Mouse (Mus musculus) mesoderm, embryonic 11.5 days (tissue): ENCODE measurements around the gene Epha10.

Experiments
- DNase-seq: peaks from one replicate; pipeline ENCODE4 v3.0.0-alpha.2; 2012; ENCODE audit warnings: low read depth, low spot score

Epha10 gene

DNA sequence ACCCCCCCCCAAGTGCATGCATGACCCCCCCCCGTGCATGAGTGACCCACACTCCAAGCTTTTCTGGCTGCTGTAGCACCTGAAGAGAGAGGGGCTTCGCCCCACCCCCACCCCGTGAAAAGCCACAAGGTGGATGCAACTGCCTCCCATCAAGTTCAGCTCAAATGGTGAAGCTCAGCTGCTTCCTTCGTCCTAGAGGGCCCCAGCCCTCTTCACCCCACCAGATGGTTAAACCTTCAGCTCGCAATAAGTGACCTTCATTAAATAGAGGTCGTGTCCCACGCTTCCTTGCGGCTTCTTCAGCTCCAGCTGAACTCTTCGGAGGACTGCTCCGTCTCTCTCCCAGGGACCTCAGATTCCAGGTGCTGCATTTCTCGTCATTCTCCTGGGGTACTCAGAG lies at the start of gene Epha10:
TSS of gene Epha10 (plus strand) at position 301 of the 400 bp plus-strand sequence.
- DNase-seq = no peak

DNA sequence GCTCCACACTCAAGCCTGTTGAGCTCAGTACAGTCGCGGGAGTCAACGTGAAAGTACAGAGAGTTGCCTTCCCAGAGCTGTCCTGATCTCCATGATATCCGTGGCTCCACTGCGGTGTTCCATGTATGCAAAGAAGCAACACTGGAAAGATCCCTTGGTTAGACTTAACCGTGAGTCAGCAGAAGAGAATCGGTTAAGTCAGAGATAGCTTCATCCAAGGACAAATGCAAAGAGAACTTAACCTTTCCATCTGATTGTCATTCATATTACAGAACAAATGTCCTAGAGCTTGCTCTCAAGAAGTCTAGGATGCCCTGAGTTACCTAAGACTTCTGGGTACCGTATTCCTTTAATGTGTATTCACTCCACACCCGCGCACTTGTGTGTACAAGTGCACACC lies 47.9 kb upstream of the Epha10 start:
- DNase-seq = no peak

DNA sequence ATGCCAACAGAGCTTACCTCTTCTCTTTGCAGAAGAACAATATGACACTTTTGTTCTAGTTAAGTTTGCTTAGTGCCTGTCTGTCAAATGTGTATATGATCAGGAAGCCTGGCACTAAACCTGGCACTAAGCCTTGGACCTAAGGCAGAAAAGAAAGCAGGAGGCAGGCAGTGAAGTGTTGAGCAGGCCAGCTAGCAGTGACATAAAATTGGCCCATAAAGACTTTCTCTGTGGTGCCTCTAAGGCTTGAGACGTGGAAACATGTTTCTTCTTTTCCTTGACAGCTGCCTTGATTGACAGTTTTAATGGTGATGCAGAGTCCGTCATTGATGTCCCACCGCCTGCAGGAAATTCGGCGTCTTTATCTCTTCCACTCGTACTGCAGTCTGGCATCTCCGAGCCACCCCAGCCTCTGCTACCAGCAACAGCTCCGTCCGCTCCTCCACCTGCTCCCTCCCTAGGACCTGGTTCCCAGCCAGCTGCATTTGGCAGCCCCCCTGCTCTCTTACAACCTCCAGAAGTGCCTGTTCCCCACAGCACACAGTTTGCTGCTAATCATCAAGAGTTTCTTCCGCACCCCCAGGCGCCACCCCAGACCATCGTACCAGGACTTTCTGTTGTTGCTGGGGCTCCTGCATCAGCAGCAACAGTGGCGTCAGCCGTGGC lies 42.5 kb upstream of the Epha10 start:
- DNase-seq = no peak

DNA sequence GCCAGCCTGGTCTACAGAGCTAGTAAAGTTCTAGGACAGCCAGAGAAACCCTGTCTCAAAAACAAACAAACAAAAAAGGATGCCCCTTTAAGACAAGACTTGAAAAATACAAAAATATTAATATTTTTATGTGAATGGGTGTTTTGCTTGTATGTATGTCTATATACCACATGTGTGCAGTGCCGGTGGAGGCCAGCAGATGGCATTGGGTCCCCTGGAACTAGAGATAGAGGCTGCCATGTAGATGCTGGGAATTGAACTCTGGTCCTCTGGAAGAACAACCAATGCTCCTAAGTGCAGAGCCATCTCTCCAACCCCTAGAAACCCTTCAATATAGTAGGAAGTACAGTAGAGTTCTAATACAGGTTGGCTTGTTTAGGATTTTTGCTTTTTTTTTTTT lies 39.7 kb upstream of the Epha10 start:
- no peak for DNase-seq

DNA sequence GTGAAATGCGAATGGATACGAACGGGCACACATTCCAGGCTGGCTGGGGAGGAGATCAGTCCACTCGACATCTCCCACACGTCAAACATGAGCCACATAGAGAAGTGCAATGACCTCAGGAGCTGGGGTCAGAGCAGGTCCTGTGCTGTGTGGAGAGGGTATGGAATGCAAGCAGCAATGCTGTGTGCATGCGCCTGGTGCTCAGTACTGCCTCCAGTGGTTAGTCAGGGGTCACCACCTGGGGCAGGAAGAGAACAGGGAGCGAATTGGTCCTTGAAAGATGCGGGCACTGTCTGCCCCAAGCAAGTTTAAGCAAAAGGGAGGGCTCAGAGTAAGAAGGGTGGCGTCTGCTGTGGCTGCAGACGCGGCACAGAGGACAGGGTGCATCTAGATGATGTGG lies 37.2 kb upstream of the Epha10 start:
- DNase-seq = peak; percentile 60

DNA sequence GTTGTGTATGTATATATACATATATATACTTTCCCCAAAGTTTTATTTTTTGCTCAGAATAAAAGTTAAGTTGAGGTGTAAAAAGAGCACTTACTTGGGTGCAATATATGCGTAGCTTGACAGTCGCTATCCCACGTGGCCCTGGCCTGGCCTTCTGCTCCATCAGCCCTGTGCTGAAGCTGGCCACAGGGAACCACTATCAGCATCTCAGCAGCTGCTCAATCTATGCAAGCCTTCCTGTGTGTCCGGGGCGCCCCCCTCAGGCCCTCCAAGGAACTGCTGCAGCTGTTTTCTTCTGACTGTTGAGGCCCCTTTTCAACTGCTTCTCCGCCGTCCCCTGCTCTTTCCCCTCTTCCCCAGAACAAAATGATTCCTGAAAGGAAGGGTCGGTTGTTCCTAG lies 33.1 kb upstream of the Epha10 start:
- DNase-seq = peak; percentile 82

DNA sequence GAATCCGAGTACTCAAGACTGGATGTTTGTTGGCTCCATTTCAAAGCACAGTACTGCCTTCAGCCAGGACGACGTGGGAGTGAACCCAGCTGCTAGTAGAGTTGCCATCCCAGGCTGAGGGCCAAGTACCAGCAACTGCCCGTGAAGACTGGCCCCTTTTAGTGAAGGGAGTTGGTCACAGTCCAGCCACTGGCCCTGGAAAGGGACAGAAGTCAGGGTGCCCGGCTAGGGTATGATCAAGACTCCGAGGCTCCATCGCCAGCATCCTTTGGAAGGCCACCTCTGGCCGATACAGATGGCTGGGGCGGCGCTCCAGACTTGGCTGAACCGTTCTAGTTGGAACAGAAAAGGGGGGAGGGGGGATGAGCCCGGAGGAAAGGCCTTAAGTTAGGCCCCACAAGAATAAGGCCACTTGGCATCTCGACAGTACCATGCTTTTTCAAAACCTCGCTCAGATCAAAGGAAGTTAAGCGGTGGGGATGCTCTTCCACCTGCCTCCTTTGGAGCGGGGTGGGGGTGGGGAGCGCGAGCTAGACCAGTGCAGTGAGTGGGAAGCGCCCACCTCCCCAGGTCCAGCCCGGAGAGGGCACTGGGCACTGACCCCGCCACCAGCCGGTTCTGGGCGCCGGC lies 31.0 kb upstream of the Epha10 start:
- DNase-seq = no peak

DNA sequence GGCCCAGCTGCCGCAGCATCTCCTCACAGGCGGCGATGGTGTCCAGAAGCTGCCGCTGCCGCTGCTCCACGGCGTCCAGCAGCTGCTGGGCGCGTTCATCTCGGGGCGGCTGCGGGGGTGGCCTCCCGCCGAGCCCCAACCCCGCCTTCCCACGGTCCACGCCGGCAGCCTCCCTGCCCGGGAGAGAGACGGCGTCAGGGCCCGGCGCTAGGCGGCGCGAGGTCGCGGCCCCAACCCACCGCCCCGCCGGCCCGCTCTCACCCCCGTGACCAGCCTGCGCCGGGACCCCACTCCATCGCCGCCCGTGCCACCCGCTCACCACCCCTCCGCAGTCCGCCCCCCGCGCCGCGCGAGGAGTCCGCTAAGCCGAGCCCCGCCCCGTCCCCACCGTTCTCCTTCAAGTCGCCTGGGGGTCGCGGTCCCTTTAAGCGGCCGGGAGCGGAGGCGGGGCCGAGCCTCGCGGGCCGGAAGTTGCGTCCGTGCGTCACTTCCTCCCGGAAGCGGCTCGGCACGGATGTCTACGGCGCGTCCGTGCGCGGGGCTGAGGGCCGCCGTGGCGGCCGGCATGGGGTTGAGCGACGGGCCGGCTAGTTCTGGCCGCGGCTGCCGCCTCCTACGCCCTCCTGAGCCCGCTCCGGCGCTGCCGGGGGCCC lies 30.3 kb upstream of the Epha10 start, which contains the start of gene Yrdc:
TSS of gene Yrdc (plus strand) at position 419 of the 653 bp plus-strand sequence.
- DNase-seq = peak; percentile 95

DNA sequence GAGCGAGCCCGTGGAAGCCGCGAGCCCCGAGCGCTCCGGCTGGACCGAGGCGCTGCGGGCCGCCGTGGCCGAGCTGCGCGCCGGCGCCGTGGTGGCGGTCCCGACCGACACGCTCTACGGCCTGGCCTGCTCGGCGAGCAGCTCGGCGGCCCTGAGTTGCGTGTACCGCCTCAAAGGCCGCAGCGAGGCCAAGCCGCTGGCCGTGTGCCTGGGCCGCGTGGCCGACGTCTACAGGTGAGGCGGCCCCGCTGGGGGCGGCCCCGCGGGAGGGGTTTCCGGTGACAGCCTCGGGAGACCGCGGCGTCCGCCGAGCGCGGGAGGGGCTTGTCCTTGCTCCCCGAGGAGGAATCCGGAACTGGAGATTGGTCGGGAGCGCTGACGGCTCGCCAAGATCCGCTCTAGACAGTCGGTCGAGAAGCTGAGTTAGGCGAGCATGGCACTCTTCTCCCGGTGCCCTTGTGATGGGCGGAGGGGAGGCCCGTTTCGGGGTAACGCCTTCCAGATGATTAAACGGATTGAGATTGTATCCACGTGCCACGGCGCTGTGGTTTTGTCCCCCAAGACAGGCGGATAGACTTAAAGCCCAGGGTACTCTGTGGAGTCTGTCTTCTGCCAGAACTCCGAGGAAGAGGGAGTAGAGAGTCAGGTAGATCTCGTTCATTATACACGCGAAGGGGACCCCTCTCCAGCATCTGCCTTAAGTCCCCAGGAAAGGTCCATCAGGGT lies 29.6 kb upstream of the Epha10 start, which contains the start of gene 1110065P20Rik:
TSS of gene 1110065P20Rik (minus strand) at position 264 of the 726 bp plus-strand sequence.
- DNase-seq = peak; percentile 61

DNA sequence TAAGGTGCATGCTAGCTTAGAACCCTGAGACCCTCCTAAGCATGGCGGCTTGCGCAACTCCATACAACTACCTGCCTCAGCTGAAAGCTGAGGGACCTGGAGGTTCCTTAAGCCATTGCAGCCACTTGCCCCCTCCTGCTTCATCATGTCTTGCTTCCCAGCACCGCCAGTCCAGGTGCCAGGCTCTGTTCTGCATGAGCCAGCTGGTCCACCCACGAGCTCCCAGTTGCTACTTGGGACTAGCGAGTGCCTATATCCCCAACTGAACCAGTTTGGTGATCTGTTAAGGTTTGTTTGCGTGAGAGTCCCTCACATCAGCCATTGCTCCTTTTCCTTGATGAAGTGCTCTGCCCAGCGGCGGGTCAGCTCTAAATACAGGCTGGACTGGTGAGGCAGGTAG lies 24.4 kb upstream of the Epha10 start:
- DNase-seq = no peak

DNA sequence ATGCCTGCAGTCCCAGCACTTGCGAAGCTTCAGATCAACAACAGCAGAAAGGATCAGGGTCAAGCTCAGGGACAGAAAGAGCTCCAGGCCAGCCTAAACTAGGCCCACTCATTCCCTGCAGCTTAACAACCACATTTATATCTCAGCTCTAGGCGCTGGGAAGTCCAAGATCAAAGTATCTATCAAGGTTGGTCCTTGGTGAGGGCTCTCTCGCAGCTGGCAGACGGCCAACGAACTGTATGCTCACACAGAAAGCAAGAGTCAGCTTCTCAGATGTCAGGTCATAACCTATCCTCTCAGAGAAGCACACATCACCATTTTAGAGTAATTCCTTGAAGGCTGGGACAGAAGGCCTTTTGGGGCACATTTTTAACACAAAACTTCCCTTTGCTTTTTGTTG lies 22.3 kb upstream of the Epha10 start:
- DNase-seq = no peak

DNA sequence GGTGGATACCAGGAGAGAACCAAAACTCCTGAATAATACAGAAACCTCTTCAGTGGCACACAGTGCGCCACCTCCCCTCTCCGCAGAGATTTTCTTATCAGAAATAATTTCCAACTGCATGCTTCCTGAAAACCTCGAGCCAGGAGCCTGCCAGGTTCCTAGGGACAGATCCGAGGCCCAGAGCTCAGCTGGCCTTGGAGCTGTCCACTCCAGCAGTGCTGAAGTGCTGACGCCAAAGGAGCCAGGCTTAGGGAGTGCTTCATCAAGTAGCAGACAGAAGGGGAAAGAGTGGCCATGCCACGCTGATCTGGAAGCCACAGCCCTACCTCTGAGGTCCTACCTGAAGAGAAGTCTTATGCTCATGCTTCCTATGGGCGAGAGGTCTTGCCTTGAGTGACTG lies 20.3 kb upstream of the Epha10 start:
- DNase-seq = peak; percentile 88

DNA sequence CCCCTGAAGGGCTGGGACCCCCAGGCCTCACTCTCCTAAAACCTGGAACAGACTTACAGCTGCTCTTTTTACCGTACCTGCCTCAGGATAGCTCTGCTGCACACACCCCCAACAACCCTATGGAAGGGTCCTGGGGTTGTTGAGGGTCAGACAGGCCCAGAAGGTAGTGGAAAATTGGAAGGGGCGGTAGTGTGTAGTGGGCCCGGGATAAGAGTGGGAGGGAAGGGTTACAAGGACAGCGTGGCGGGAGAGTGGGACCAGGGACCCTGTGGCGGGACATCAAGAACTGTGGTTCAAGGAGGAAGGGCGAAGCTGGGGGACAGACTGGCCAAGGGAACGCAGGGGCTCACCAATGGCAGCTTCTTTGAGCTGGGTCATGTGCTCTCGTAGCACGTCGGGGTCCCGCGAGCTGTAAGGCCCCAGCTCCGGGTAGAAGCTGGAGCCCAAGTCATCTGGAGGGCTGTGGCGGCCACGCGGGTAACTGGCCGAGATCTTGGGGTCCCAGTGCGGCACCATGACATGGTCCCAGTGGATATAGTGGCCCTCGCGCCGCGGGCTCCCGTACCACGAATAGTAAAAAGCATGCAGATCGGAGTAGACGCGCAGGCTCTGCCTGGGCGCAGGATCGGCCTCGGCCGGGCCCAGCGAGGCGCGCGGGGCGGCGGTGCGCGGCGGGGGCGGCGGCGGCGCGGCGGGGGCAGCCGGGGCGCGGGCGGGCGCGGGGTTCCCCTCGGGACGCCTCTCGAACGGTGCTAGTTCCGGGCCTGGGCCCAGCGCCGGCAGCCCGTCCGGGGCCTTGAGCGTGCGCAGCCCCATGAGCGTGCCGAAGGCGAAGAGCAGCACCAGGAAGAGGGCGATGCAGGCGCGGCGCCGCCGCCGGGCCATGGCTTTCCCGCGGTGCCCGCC lies 19.2 kb upstream of the Epha10 start, which contains the start of gene Maneal:
TSS of gene Maneal (minus strand) at position 889 of the 906 bp plus-strand sequence.
- DNase-seq = no peak

DNA sequence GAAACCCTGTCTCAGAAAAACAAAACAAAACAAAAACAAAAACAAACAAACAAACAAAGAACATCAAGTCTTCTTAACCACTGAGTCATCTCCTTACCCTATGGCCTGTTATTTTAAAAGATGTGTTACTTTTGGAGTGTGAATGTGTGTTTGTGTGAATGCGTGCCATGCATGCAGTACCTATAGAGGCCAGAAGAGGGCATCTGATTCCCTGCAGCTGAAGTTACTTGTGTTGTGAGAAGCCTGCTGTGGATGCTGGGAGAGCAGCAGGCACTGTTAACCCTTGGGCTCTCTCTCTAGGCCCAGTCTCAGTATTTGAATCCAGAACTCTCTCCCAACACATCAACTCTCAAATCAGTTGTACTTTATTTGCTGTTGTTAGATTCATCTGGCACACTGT lies 8.0 kb upstream of the Epha10 start:
- DNase-seq = no peak

DNA sequence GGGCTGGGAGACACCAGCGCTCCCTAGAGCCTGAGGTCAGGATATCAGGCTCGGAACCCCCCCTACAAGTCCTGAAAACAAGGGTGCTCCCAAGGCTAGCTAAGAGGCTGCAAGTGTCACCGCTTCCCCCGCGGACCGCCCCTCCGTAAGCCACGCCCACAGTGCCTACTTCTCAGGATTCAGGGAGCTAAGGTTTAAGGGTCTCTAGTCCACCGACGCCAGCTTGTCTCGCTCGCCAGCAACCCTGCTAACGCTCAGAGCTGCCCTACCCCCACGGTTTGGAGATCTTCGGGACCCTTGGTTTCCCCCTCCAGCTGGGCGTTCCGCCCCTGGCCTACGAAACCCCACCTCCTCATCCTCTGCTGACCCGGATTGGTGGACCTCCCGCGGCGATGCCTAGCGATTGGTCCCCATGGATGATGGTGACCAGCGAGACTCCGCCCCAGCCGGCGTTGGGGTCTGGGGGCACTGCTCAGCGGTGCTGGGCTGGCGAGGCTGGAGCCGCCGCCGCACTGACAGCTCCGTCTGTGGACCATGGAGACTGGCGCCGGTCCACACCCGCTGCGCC lies 726 bp downstream of the Epha10 start:
- DNase-seq = peak; percentile 92

DNA sequence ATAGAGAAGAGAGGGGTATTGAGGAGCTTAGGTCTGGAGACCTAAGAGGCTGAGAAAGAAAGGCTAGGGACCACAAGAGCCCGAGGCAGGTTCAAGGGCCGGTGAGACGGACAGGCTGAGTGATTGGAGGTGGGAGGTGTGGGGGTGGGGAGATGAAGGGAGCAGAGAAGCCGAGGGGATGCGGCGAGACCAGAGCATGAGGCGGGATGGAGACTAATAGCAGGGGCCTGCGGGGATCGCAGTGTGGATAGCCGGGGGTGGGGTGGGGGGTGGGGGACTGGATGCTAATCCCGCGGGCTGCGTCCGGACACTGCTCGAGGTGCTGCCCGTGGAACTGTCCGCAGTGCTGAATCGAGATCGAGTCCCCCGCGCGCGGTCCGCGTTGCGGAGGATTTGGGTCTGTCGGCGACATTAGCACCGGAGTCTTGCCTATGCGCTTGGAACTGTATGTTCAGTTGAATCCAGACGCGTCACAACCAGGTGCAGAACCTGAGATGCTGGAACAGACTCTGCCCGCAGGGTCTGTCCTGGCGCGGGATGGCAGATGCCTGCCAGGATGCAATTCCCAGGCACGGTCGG lies 1.5 kb downstream of the Epha10 start:
- DNase-seq = peak; percentile 64

DNA sequence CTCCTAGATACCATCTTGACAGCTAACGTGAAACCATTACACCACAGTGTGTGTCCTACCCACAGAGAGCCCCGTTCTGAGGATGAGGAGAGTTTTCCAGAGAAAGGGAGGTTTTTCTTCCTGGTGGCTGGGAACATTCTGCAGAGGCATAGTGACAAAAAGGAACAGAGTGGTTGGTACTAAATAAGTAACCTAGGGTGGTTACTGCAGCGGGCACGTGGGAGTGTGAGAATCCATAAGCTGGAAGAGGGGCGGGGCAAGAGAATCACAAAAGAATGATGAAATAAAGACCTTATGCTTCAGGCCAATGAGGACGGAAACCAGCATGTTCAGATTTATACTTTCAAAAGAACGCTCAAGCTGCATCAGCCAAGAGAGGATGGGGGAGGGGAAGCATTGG lies 8.0 kb downstream of the Epha10 start:
- DNase-seq = no peak

DNA sequence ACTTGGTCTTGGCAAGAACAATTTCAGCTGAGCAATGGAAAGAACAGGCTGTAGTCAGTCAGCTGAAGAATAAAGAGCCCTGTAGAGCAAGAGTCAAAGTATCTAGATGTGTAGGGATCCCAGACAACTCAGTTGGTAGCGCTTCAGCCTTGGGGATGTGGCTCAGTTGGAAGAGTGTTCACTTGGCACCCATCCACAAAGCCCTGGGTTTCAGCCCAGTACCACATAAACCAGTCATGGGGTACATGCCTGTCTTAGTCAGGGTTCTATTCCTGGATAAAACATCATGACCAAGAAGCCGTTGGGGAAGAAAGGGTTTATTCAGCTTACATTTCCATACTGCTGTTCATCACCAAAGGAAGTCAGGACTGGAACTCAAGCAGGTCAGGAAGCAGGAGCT lies 9.2 kb downstream of the Epha10 start:
- no peak for DNase-seq

DNA sequence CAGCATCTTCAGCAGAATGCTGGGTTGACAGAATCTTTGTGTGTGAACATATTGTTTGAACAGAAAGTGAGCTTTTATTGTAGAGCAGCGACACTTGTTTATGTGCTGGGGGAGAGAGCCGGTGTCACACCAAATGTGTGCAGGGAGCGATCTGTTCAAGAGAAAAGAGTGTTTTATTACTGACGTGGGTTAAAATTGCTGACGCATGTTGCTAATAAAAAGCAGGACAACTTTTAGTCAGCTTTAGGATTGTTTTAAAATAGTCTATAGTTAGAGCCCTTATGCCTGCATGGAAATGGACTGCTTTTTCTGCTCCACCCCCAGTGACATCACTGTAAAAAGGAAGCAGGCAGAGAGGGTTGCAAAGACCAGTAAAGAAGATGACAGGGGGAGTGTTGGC lies 10.1 kb downstream of the Epha10 start:
- no peak for DNase-seq

DNA sequence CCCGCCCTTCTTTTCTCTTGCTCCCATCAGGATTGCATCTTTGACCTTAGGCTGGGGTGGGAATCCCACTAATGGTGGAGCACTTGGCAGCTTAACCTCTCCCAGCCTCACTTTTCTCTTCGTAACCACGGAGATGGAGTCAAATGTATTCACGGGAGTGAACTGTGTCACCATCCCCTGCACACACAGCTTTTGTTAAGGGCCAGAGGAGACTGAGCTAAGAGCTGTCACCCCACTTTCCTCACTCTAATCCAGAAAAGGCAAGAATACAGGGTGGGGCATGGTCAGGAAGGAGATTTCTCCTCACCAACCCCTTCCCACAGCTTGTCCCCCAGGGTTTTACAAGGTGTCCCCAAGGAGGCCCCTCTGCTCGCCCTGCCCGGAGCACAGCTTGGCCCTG lies 13.1 kb downstream of the Epha10 start:
- DNase-seq = no peak
